Mouse (Mus musculus) kidney, postnatal 0 days (tissue): ENCODE measurements at regions not wholly inside any gene's neighbourhood (a gene's known extent, or its start where the extent isn't known, plus 50 kb on each side); places are given as distances from the start of the nearest gene placed in this dataset.

Source experiments
- ATAC-seq: fragments of 200-750 bp; cut with Nextera tagmentation; replicated peaks from 2 replicates; pipeline ENCODE4 v1.8.0; 2017; ENCODE audit warnings: low read depth, moderate number of reproducible peaks, moderate TSS enrichment, moderate library complexity; ENCODE audit not compliant: low FRiP score
- DNase-seq: peaks from one replicate; pipeline ENCODE4 v3.0.0-alpha.2; 2016; ENCODE audit warnings: low spot score
- H3K27ac ChIP-seq: fragments of 300-500 bp; sonication (generic); 2 replicates; pipeline ENCODE4 v1.5.1; 2014; ENCODE audit warnings: mild to moderate bottlenecking
- H3K27me3 ChIP-seq: fragments of 300-500 bp; sonication (generic); 2 replicates; pipeline ENCODE4 v1.6.1; 2014; ENCODE audit warnings: low read length, mixed read lengths; ENCODE audit not compliant: insufficient read depth
- H3K36me3 ChIP-seq: fragments of 300-500 bp; sonication (generic); 2 replicates; pipeline ENCODE4 v1.6.1; 2014; ENCODE audit warnings: low read length, mixed read lengths; ENCODE audit not compliant: insufficient read depth
- H3K4me1 ChIP-seq: fragments of 300-500 bp; sonication (generic); replicated peaks from 2 replicates; pipeline ENCODE4 v1.6.1; 2014; ENCODE audit warnings: antibody characterized with exemption, low read length, mixed read lengths; ENCODE audit not compliant: insufficient read depth
- H3K4me2 ChIP-seq: fragments of 300-500 bp; sonication (generic); 2 replicates; pipeline ENCODE4 v1.6.1; 2014; ENCODE audit warnings: mild to moderate bottlenecking, low read length, moderate library complexity, mixed read lengths
- H3K4me3 ChIP-seq: fragments of 300-500 bp; sonication (generic); replicated peaks from 2 replicates; pipeline ENCODE4 v1.5.1; 2014; ENCODE audit warnings: low read depth, low read length
- H3K9ac ChIP-seq: fragments of 300-500 bp; sonication (generic); 2 replicates; pipeline ENCODE4 v1.6.1; 2014; ENCODE audit warnings: low read depth, low read length
- H3K9me3 ChIP-seq: fragments of 300-500 bp; sonication (generic); replicated peaks from 2 replicates; pipeline ENCODE4 v1.6.1; 2016; ENCODE audit warnings: low read length, inconsistent platforms, mixed read lengths
- CTCF ChIP-seq: IDR thresholded peaks from 2 replicates; pipeline ENCODE4 v1.5.1; 2016; ENCODE audit warnings: antibody characterized with exemption, low read depth, mild to moderate bottlenecking, moderate library complexity
- WGBS: fragments of 180-500 bp; shearing (Covaris S2); extraction: QIAGEN DNeasy Blood & Tissue Kit; methylation state at CpG from one replicate; pipeline ENCODE4 v1.1.7; 2014; 5-methylcytosine and 5-hydroxymethylcytosine counted together

DNA sequence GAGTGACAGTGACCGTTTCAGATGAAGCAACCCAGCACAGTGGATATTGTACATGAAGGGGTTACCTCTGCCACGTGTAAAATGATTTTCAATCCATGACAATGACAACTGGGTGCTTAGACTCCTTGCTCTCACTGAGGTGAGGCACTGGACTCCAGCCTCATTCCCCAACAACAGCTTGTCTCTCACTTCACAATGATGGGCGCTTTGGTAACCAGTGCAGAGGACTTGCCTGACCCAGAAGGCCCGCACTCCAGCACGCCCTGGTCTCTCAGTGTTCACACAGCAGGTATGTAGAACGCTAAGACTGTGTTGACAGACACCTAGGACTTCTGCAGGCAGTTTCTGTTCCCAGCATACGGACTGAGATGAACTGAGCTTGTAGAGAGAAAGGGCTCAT is 62.6 kb upstream of the Neurl1b start:
- H3K9me3 ChIP-seq = no peaks in the 10 kb centered on the region
- no peak for TF ChIP-seq CTCF
- H3K4me1 ChIP-seq = no peaks in the 10 kb centered on the region
- no peak overlapping the region for H3K27ac ChIP-seq
- H3K27me3 ChIP-seq = no peaks in the 10 kb centered on the region
- ATAC-seq = no peak
- no peak overlapping the region for H3K4me2 ChIP-seq
- no peak overlapping the region for H3K4me3 ChIP-seq
- 86% methylated on average over 7 of the region's 7 CpGs for WGBS
- DNase-seq = no peak
- H3K9ac ChIP-seq = 0 out of 2 replicates have a peak overlapping the region, but pooled peaks have one; percentile 18
- H3K36me3 ChIP-seq = no peaks in the 10 kb centered on the region

DNA sequence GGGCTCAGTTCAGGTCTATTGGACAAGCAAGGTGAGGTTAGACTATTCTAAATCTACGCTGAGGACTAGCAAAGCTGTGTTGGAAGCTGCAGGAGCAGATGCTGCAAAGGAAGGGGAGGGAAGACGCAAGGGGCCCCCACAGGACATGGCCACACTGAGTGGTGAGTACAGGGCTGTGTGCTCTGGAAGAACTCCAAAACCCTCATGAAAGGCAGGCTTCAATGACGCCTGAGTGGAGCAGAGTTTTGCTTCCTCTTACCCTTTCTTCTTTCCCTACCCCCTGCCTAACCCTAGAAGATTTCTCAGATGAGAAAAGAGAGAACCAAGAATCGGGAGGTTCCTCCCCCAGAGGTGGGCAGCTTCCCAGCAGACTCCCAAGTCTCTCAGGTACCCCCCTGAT is 61.9 kb upstream of the Neurl1b start:
- H3K4me3 ChIP-seq = no peak overlapping the region
- WGBS = 65% methylated on average over 4 of the region's 4 CpGs
- ATAC-seq (no peak), DNase-seq (no peak)
- no peak overlapping the region for H3K27ac ChIP-seq
- H3K36me3 ChIP-seq = no peaks in the 10 kb centered on the region
- H3K27me3 ChIP-seq = no peaks in the 10 kb centered on the region
- no peaks in the 10 kb centered on the region for H3K4me1 ChIP-seq
- H3K9me3 ChIP-seq = no peaks in the 10 kb centered on the region
- no peak for TF ChIP-seq CTCF
- H3K9ac ChIP-seq = 0 out of 2 replicates have a peak overlapping the region, but pooled peaks have one; percentile 18
- H3K4me2 ChIP-seq = no peak overlapping the region

DNA sequence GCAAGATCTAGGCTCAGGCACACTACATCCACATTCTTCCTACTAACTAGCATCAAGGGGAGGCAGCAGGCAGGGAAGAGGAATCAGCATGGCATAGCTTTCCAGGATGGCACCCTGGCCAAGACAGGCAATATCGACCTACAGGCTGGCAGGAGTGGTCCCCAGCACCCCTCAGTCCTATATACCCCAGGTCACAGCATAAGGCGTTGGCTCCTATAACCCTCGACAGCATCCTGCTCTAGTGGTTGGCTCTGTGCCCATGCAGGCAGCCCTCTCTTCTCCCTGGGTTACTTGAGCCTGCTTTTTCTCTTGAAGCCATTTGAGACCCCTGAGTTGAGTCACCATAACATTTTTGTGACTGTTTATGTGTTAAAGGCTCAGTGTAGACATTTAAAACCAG is 60.2 kb upstream of the Neurl1b start:
- H3K36me3 ChIP-seq = no peaks in the 10 kb centered on the region
- WGBS = 67% methylated on average over 3 of the region's 3 CpGs
- H3K4me2 ChIP-seq = no peak overlapping the region
- H3K9ac ChIP-seq = 0 out of 2 replicates have a peak overlapping the region, but pooled peaks have one; percentile 13
- H3K4me1 ChIP-seq = 0 out of 2 replicates have a peak, but pooled peaks cover 2% of the 10 kb centered on the region
- H3K4me3 ChIP-seq = no peak overlapping the region
- DNase-seq = no peak
- no peak for ATAC-seq
- TF ChIP-seq CTCF = no peak
- no peaks in the 10 kb centered on the region for H3K27me3 ChIP-seq
- H3K9me3 ChIP-seq = no peaks in the 10 kb centered on the region
- no peak overlapping the region for H3K27ac ChIP-seq

DNA sequence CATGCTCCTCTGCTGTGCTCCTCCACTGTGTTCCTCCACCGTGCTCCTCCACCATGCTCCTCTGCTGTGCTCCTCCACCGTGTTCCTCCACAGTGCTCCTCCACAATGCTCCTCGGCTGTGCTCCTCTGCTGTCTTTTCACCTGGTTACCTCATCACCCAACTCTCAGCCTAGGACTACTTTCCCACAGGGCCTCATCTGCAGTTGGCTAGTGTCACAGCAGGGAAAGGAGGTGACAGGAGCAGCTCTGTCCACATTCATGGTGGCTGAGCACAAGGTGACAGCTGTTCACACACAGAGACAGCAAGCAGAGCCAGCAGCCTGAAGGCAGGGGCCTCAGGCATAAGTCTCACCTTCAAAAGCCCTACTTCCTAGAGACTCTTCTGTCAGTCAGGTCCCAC is 59.3 kb upstream of the Neurl1b start:
- DNase-seq = no peak

DNA sequence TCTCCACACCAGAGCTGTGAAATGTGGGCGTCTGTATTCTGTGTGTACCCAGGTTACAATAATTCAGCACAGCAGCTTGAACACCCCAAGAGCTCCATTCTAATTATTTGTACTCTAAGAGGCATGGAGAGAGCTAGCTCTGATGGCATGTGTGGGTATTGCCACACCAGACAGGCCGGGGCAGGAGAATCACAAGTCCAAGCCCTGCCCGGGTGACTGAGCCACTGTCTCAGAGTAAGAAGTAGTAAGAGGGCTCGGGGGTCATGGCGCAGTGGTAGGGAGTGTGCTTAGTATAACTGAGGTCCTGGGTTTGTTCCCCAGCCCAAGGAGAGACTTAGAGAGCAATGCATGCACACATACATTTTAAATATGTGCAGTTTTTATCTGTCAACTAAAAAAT is 57.7 kb upstream of the Neurl1b start:
- Histone ChIP-seq H3K9ac (no peak overlapping the region), H3K36me3 (no peaks in the 10 kb centered on the region), H3K9me3 (no peaks in the 10 kb centered on the region), H3K4me2 (no peak overlapping the region), H3K4me1 (0 out of 2 replicates have a peak, but pooled peaks cover 2% of the 10 kb centered on the region), H3K27ac (no peak overlapping the region), H3K27me3 (no peaks in the 10 kb centered on the region), H3K4me3 (no peak overlapping the region)
- TF ChIP-seq CTCF = no peak
- DNase-seq (no peak), ATAC-seq (no peak)
- WGBS = 69% methylated on average over 5 of the region's 5 CpGs

More for the DNA sequence above, 59.3 kb upstream of the Neurl1b start:
- no peaks in the 10 kb centered on the region for H3K9me3 ChIP-seq
- no peak overlapping the region for H3K27ac ChIP-seq
- no peak overlapping the region for H3K4me3 ChIP-seq
- no peak for TF ChIP-seq CTCF
- H3K36me3 ChIP-seq = no peaks in the 10 kb centered on the region
- WGBS = 90% methylated on average over 3 of the region's 3 CpGs
- H3K27me3 ChIP-seq = no peaks in the 10 kb centered on the region
- H3K4me2 ChIP-seq = no peak overlapping the region
- no peak overlapping the region for H3K9ac ChIP-seq
- 0 out of 2 replicates have a peak, but pooled peaks cover 2% of the 10 kb centered on the region for H3K4me1 ChIP-seq
- no peak for ATAC-seq

DNA sequence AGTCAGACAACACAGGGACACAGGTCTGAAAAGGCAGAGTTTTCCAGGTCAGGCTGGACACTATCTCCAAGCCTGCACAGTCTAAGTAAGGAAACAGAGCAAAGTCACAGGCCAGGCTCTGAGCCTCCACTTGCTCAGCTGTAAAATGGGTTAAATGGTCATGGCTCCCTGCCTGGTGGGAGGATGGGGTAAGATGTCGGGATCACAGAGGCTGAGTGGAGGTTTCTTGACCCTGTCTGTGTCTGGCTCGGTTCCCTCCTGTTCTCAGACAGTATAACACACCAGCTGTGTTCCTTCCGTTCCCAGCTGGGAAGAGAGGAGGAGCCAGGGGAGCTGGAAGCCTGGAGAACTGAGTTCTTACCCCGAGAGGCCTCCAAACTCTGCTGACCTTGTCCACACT is 56.8 kb upstream of the Neurl1b start:
- peak; percentile 82 for DNase-seq
- H3K27ac ChIP-seq = no peak overlapping the region
- ATAC-seq = 0 out of 2 replicates have a peak, but pooled peaks have one; percentile 29
- no peak overlapping the region for H3K4me2 ChIP-seq
- no peak for TF ChIP-seq CTCF
- no peaks in the 10 kb centered on the region for H3K9me3 ChIP-seq
- no peaks in the 10 kb centered on the region for H3K36me3 ChIP-seq
- H3K9ac ChIP-seq = no peak overlapping the region
- H3K4me1 ChIP-seq = peaks cover 5% of the 10 kb centered on the region; the same call in 1 of the 2 replicates
- 25% methylated on average over 4 of the region's 4 CpGs for WGBS
- H3K4me3 ChIP-seq = no peak overlapping the region
- no peaks in the 10 kb centered on the region for H3K27me3 ChIP-seq

DNA sequence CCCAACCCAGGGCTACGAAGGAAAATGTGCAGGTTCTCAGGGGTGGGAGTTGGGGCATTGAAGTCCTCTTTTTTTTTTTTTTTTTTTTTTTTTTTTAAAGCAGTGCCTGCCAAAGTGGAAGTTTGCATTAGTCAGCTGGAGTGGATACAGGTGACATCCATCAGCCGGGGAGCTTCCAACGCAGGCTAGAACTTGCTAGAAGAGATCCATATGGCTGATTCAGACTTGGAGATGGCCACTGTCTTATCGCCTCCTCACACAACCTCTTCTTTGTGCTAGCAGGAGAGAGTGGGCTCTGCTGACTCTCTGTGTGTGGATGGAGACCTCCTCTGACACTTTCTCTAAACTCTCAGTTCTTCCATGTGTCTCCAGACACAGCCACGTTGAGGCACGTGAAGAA is 53.9 kb upstream of the Neurl1b start:
- no peak for DNase-seq
- Histone ChIP-seq H3K4me2 (no peak overlapping the region), H3K4me1 (peaks cover 8% of the 10 kb centered on the region; the same call in 1 of the 2 replicates), H3K9ac (no peak overlapping the region), H3K27me3 (no peaks in the 10 kb centered on the region), H3K9me3 (no peaks in the 10 kb centered on the region), H3K4me3 (no peak overlapping the region), H3K36me3 (no peaks in the 10 kb centered on the region), H3K27ac (no peak overlapping the region)
- WGBS = 54% methylated on average over 6 of the region's 6 CpGs
- no peak for TF ChIP-seq CTCF
- no peak for ATAC-seq
